Mouse (Mus musculus) brain, embryonic 14.5 days (tissue): ENCODE data around the gene Hoxa3. TPM values are rescaled to one million over a fixed set of nuclear protein-coding genes. Genes with fewer than 3 reads are reported as not detected.
A peak's percentile ranks its signal among the peaks of the same experiment; 100 is the strongest.

Experiments used
- DNase-seq: peaks from one replicate; pipeline ENCODE4 v3.0.0-alpha.2; 2011; ENCODE audit warnings: low read depth
- CTCF ChIP-seq: fragments of 200-500 bp; IDR thresholded peaks from 2 replicates; pipeline ENCODE4 v1.5.1; 2012; ENCODE audit warnings: inconsistent platforms, mild to moderate bottlenecking, moderate library complexity, borderline replicate concordance; ENCODE audit not compliant: insufficient read depth, insufficient read length; ENCODE audit errors: extremely low read depth
- POLR2A ChIP-seq: fragments of 200-500 bp; IDR thresholded peaks from 2 replicates; pipeline ENCODE4 v1.6.1; 2012; ENCODE audit warnings: mild to moderate bottlenecking, inconsistent platforms, borderline replicate concordance; ENCODE audit not compliant: poor library complexity, insufficient read depth, insufficient read length, severe bottlenecking; ENCODE audit errors: extremely low read depth
- polyA plus RNA-seq: library from polyadenylated mRNA; depleted of rRNA; stranded (reverse); fragments of >200 nt; gene quantifications from 2 replicates; pipeline ENCODE4 v1.2.3, GENCODE M21; 2012

The Hoxa3 gene
- polyA plus RNA-seq, 1 experiment: 20.3 TPM

- no peak for DNase-seq
- TF ChIP-seq POLR2A: no peak
- TF ChIP-seq CTCF: no peak
Measured at GRCm38 (mm10) chr6:52207684-52207976, 5.5 kb downstream of the Hoxa3 start.

DNA sequence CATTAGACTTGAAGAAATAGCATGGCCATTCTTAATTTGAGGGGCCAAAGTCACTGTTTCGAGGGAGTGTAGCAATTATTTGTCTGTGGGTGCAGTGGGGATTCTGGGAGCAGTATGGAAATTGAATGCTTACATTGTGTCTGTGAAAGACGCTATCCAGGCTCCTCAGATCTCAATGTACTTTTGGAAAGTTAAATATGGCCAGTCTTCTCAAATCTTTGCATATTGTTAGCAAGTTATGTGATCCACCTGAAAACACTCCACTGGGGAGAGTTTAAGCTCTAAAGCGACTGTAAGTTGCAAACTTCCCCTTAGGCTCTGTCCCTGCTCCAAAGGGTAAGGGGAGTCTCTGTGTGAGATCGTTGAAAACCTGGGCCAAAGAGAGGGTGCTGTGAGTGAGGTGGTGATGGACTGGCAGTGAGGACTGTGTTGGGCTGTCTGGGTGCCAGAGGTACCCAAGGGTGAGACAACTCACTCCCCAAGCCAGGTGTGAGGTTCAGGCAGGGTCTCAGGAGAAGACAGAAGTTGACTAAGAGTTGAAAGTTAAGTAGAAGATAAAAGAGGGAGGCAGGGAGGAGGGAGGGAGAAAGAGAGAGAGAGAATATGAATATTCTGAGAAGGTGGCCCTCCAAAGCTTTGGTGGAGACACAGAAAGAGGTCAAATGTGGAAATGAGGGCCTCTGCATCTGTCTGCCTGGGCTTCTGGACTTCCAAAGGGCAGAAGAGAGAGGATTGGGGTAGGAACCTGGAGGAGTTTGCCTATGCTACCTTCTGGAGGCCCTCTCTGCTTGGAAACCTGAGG, 6.1 kb downstream of the Hoxa3 start:
- TF ChIP-seq POLR2A (no peak), CTCF (no peak)
- DNase-seq: no peak

DNA sequence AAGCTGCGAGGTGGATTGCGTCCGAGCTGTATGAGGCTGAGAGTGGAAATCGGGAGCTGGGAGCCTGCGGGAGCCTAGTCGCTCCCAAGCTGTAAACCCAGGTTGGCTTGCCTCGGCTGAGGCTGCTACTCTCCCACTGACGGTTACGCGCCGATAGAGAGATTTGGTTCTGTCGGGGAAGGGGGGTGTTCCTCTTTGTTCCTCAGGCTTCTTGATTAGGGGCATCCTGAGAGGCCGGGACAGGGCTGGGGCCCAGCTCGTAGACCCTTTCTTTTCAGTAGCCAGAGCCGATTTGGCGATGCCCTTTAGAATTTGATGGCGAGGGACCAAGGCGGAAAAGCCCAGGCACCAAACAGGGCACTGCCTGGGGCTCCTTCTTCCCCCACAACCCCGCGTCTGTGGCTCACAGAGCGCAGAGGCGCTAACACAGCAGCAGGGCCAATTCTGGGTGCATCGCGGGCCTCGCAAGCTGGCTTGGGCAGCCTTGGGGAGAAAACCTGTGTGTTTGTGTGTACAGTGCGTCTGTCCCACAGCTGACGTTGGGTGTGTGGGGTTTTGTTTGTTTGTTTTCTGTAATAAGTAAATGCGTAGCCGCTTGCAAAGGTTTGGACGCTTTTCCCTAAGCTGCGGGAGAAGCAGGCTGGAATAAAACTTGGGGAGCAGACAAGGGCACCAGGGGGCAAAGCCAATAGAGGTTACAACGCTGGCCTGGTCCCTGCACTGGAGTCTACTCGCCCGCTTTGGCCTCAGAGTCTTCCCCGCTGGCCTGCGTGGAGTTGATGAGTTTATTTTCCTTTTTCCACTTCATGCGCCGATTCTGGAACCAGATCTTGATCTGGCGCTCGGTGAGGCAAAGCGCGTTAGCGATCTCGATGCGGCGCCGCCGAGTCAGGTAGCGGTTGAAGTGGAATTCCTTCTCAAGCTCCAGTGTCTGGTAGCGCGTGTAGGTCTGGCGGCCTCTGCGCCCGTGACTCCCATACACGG, 7.2 kb downstream of the Hoxa3 start:
- no peak for DNase-seq
- no peak for TF ChIP-seq CTCF

- no peak for DNase-seq
Measured at GRCm38 (mm10) chr6:52205221-52205620, 7.9 kb downstream of the Hoxa3 start.

GRCm38 (mm10) chr6:52204050-52204752, 8.9 kb downstream of the Hoxa3 start, which contains the start of gene Hoxa5:
Hoxa5 (minus strand) TSS chr6:52204587.
- TF ChIP-seq CTCF: peak; percentile 71
- TF ChIP-seq POLR2A: no peak
- DNase-seq: no peak

More at GRCm38 (mm10) chr6:52205221-52205620, 7.9 kb downstream of the Hoxa3 start:
- TF ChIP-seq POLR2A (no peak), CTCF (no peak)

DNA sequence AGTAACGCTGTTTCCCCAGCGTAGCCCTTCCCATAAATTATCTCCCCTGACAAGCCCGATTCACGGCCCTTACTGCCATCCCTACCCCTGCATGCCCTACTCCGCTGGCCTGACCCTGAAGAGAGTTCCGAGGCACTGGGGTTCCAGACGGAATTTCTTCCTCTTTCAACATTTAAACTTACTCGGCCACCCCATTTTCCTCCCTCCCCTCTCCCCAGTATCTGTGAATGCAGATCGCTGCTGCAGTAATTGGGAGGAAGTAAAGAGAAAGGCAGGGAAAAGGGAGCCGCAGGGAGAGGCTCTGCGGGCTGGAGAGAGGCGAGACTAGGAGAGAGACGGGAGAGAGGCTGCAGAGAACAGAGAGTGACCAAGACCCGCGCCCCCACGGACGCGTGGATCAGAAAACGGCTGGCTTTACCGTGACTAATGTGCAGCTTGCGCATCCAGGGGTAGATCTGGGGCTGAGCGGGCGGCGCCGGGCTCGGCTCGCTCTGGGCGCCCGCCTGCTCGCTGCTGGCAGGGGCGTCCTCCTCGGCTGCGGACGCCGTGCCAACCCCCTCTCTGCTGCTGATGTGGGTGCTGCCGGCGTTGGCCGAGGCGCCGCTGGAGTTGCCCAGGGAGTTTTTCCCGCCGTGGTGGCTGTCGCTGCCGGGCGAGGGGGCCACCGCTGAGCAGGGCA, 9.6 kb downstream of the Hoxa3 start:
- DNase-seq: no peak

DNA sequence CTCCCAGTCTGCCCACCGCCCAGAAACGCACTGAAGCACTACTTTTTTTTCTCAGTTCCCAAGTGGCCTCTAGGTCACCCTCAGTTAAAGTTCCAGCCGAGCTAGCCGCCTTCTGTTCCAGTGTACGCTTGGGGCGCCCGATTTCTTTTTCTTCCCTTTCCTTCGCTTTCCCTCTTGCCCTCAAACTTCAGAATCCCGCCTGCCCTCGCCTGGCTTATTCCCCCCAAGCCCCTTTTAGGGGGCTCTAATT, 10.1 kb downstream of the Hoxa3 start:
- DNase-seq: no peak
- TF ChIP-seq CTCF (no peak), POLR2A (no peak)

More for the DNA sequence above, 9.6 kb downstream of the Hoxa3 start:
- TF ChIP-seq POLR2A: no peak
- no peak for TF ChIP-seq CTCF

DNA sequence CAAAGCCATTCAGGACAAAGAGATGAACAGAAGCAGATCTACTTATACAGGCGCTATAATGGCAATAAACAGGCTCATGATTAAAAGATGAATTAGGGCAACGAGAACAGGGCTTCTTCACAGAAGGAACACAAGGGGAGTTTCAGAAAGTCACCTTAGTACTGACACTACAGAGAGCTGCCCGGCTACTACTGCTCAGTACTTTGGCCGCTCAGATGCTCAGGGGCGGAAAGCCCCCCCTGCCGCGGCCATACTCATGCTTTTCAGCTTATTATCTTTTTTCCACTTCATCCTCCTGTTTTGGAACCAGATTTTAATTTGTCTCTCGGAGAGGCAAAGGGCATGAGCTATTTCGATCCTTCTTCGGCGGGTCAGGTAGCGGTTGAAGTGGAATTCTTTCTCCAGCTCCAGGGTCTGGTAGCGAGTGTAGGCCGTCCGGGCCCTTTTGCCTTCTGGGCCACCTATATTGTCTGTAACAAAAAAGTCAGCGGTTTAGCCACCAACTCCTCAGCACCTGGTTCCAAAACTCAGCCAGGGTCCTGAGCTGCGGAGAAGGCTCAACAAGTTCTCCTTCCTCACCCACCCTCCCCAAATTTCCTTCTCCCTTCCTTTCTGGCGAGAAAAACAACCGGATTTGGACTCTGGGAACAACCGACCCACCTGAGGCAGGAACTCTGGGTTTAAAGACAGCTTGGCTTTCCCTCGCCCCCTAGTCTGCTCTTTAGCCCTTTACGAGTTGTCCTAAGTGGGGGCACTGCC, 10.6 kb downstream of the Hoxa3 start:
- TF ChIP-seq CTCF (no peak), POLR2A (no peak)
- no peak for DNase-seq

DNA sequence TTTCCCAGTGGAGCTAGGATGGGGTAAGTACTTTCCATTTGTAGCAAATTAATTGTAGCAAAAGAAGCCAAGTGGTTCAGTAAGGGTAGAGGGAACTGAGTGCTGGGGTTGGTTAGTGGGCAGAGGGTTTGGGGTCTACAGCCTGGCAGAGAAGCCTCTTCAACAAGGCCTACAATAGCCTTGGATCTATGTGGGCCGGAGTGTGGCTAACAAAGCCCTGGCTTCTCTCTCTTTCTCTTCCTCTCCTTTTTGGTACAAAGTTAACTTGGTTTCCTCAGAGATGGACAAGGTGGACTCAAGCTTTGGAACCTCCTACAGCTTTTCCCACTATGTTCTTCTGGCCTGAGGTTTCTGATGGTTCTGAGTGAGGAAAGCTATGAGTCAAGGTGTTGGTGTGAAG, 11.9 kb downstream of the Hoxa3 start:
- DNase-seq: no peak
- no peak for TF ChIP-seq POLR2A
- TF ChIP-seq CTCF: no peak

DNA sequence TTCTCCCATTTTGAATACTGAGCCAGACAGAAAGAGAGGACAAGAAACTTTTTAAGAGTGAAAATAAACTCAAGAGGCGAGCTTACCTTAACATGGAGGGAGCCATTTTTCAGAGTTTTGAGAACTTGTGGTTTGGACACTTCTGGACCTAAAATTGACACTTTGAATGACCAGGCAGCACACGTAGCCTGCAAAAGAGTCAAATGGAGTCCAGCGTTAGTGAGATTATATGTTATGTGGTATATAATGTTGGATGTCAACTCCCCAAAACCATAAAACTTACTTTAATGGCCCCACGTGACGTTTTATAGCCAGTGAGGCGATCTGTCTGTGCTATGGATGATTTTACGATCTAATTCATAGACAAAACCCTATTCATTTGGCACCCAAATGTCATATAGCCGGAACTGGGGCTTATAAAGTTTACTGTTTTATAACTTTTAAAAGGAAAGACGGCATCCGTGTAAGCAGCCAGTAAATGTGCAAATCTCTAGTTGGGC, 12.3 kb downstream of the Hoxa3 start:
- TF ChIP-seq POLR2A: no peak
- no peak for TF ChIP-seq CTCF
- DNase-seq: no peak
